Mouse (Mus musculus) forebrain, embryonic 14.5 days (tissue): ENCODE data around the gene Tmtc1. TPM values are rescaled to one million over a fixed set of nuclear protein-coding genes. Genes with fewer than 3 reads are reported as not detected.

Source experiments
- ATAC-seq: fragments of 200-750 bp; cut with Nextera tagmentation; 2 replicates; pipeline ENCODE4 v1.8.0; 2017; ENCODE audit warnings: mild to moderate bottlenecking, moderate library complexity
- DNase-seq: peaks from one replicate; pipeline ENCODE4 v3.0.0-alpha.2; 2015; ENCODE audit warnings: low spot score
- H3K27ac ChIP-seq: fragments of 300-500 bp; sonication (generic); 2 replicates; pipeline ENCODE4 v1.5.1; 2014; ENCODE audit warnings: low read depth, mild to moderate bottlenecking, control low read depth, low read length, moderate library complexity
- H3K27me3 ChIP-seq: fragments of 300-500 bp; sonication (generic); replicated peaks from 2 replicates; pipeline ENCODE4 v1.6.1; 2014; ENCODE audit warnings: low read length, control low read depth, mixed read lengths; ENCODE audit not compliant: control insufficient read depth, insufficient read depth
- H3K36me3 ChIP-seq: fragments of 300-500 bp; sonication (generic); 2 replicates; pipeline ENCODE4 v1.6.1; 2014; ENCODE audit warnings: low read length, control low read depth; ENCODE audit not compliant: control insufficient read depth, insufficient read depth
- H3K4me1 ChIP-seq: fragments of 300-500 bp; sonication (generic); 2 replicates; pipeline ENCODE4 v1.6.1; 2014; ENCODE audit warnings: antibody characterized with exemption, low read length, control low read depth; ENCODE audit not compliant: control insufficient read depth, insufficient read depth
- H3K4me2 ChIP-seq: fragments of 300-500 bp; sonication (generic); 2 replicates; pipeline ENCODE4 v1.6.1; 2014; ENCODE audit warnings: mild to moderate bottlenecking, control low read depth, low read length
- H3K4me3 ChIP-seq: fragments of 300-500 bp; sonication (generic); 2 replicates; pipeline ENCODE4 v1.5.1; 2014; ENCODE audit warnings: low read depth, low read length, control low read depth
- H3K9ac ChIP-seq: fragments of 300-500 bp; sonication (generic); 2 replicates; pipeline ENCODE4 v1.6.1; 2014; ENCODE audit warnings: mild to moderate bottlenecking, low read length, control low read depth, moderate library complexity
- H3K9me3 ChIP-seq: fragments of 300-500 bp; sonication (generic); replicated peaks from 2 replicates; pipeline ENCODE4 v1.6.1; 2016; ENCODE audit warnings: low read length, control low read depth, mixed read lengths; ENCODE audit not compliant: control insufficient read depth
- WGBS: fragments of 180-500 bp; shearing (Covaris S2); extraction: QIAGEN DNeasy Blood & Tissue Kit; methylation state at CpG from one replicate; pipeline ENCODE4 v1.1.7; 2014; 5-methylcytosine and 5-hydroxymethylcytosine counted together
- polyA plus RNA-seq: library from polyadenylated mRNA; unstranded; fragments of >200 nt; fragmentation: Nextera tagmentation; extraction: Ambion mirVana; gene quantifications from 2 replicates; pipeline ENCODE4 v1.2.1, GENCODE M21; 2014

Gene Tmtc1
- polyA plus RNA-seq, 1 experiment from 2014 or later, result 1.3 TPM

DNA sequence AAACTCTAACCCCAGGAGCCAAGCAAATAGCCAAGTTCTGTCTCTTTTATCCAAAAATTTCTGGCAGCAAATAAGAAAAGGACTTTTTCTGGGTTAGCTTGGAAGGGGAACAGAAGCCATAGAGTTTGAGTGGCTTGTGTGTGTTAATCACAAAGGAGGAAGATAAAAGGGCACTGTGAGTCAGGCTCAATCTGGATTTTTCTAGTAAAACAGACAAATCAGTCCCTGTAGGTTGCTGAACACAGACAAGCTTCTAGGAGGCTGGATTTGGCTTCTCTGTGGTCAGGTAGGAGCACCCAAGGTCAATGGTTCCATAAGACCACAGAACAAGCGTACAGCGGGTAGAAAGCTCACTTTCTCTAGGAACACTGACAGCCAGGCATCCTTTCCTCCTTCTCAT, 141.9 kb downstream of the Tmtc1 start:
- Histone ChIP-seq H3K27me3 (no peaks in the 10 kb centered on the region), H3K4me1 (no peaks in the 10 kb centered on the region), H3K27ac (no peak overlapping the region), H3K9ac (no peak overlapping the region), H3K4me2 (no peak overlapping the region), H3K36me3 (no peaks in the 10 kb centered on the region), H3K9me3 (no peaks in the 10 kb centered on the region), H3K4me3 (no peak overlapping the region)
- ATAC-seq, result no peak
- 82% methylated on average over 2 of the region's 2 CpGs for WGBS
- no peak for DNase-seq

DNA sequence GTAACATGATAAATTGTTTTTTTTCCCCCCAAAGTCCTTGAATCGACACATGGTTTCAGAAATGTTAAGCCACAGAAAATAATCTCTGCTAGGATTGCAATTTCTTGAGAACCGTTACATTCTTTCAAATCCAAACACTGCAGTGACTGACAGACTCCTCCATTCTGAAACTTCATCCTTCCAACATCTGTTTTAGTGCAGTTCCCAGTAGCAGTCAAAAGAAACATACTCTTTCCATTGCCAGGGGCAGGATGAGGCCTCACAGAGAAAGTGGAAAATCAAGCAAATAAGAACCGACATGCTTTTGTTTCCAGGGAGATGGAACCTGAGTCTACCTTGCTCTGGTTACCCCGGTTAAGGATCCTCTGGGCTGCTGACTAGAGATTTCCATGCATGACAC, 147.1 kb downstream of the Tmtc1 start:
- Histone ChIP-seq H3K27me3 (no peaks in the 10 kb centered on the region), H3K9ac (no peak overlapping the region), H3K4me3 (no peak overlapping the region), H3K4me2 (no peak overlapping the region), H3K27ac (no peak overlapping the region), H3K4me1 (no peaks in the 10 kb centered on the region), H3K36me3 (no peaks in the 10 kb centered on the region), H3K9me3 (no peaks in the 10 kb centered on the region)
- ATAC-seq (no peak), DNase-seq (no peak)
- 83% methylated on average over 4 of the region's 4 CpGs for WGBS

DNA sequence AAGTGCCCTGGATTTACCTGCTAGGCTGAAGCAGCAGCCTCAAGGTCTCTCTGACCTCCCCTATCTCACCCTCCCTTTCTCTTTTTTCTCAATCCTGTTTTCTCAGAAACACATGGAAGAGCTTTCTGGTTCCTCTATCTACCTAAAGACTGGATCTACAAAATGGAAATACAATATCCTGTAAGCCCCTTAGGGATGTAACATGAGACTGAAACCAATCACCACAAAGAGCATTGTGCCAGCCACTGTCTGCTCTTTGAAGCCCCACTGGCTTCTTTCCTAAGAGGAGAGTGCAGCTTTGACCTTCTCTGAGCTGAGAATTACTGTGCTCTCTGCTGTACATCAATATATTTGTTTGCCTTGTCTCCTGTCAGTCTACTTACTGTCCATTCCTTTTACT, 147.8 kb downstream of the Tmtc1 start:
- H3K9ac ChIP-seq, result no peak overlapping the region
- H3K4me3 ChIP-seq, result no peak overlapping the region
- H3K4me1 ChIP-seq, result no peaks in the 10 kb centered on the region
- H3K27me3 ChIP-seq, result no peaks in the 10 kb centered on the region
- H3K4me2 ChIP-seq, result no peak overlapping the region
- no peaks in the 10 kb centered on the region for H3K36me3 ChIP-seq
- ATAC-seq, result no peak
- no peak for DNase-seq
- no peak overlapping the region for H3K27ac ChIP-seq
- no peaks in the 10 kb centered on the region for H3K9me3 ChIP-seq

DNA sequence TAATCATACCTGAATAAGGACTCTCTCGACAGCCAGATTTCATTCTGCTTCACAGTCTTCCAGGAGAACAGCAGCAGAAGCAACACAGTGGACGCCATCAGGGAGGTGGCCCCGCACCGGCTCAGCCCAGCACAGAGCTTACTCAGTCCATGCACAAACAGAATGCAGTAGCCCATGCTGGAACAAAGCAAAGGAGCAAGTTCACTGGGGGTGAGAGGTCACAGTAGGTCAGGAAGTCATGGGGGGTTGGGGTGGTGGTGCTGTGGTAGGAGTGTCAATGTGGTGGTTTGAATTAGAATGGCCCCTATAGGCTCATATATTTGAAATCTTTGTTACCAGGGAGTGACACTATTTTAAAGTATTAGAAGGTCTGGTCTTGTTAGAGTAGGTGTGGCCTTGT, 149.7 kb downstream of the Tmtc1 start:
- DNase-seq (no peak), ATAC-seq (no peak)
- no peak overlapping the region for H3K9ac ChIP-seq
- 46% methylated on average over 4 of the region's 4 CpGs for WGBS
- H3K36me3 ChIP-seq, result no peaks in the 10 kb centered on the region
- no peaks in the 10 kb centered on the region for H3K9me3 ChIP-seq
- no peaks in the 10 kb centered on the region for H3K27me3 ChIP-seq
- no peaks in the 10 kb centered on the region for H3K4me1 ChIP-seq
- H3K4me3 ChIP-seq, result no peak overlapping the region
- no peak overlapping the region for H3K27ac ChIP-seq
- H3K4me2 ChIP-seq, result no peak overlapping the region

DNA sequence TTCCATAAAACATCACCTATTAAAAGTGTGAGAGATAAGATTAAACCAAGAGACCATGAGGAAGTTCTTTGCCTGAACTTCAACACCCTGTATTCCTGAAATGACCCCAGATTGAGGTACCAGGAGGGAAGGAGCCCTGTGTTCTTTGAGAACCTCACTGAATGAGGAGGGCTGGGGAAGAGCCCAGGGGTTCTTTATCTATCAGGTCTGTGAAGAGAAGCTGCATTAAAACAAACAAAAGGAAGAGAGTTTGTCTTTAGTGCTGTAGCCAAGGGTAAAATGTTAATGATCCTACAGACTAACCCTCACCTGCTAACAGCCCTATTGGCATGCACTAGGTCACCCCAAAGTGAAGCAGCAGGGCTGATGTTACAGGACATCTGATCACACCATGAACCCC, 153.3 kb downstream of the Tmtc1 start:
- Histone ChIP-seq H3K27ac (no peak overlapping the region), H3K4me2 (no peak overlapping the region), H3K27me3 (no peaks in the 10 kb centered on the region), H3K9me3 (no peaks in the 10 kb centered on the region), H3K4me1 (no peaks in the 10 kb centered on the region), H3K4me3 (no peak overlapping the region), H3K9ac (no peak overlapping the region), H3K36me3 (no peaks in the 10 kb centered on the region)
- DNase-seq (no peak), ATAC-seq (no peak)

DNA sequence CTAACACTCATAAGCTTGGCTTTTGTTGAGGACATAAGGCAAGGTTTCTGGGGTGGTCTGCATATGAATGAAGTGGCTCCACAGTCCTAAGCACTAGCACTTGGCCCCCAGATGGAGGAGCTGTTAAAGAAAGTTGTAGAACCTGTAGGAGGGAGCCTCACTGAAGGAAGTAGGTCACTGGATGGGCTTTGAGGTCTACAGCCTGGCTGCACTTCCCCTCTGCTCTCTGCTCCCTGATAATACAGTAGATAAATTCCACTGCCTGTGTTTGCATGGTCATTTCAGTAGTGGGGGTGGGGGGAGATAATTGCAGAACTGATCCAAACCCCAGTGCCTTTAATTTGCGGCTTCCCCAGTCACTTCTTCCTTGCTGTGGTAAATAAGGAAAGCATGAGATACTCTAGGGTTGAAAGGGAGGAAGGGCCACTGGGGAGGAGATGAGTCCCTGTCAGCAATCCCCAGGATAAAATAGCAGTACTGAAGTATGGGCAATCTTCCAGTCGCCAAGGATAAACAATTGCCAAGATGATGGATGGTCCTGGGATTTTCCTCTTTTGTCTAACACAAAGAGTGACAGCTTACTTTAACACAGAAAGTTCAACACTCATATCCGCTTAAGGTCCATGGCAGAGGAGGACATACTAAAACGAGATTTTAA, 160.8 kb downstream of the Tmtc1 start:
- H3K36me3 ChIP-seq, result no peaks in the 10 kb centered on the region
- H3K27ac ChIP-seq, result no peak overlapping the region
- 0 out of 2 replicates have a peak, but pooled peaks cover 3% of the 10 kb centered on the region for H3K4me1 ChIP-seq
- ATAC-seq, result no peak
- H3K9me3 ChIP-seq, result no peaks in the 10 kb centered on the region
- no peak overlapping the region for H3K4me2 ChIP-seq
- no peaks in the 10 kb centered on the region for H3K27me3 ChIP-seq
- 81% methylated on average over 4 of the region's 4 CpGs for WGBS
- DNase-seq, result no peak
- no peak overlapping the region for H3K4me3 ChIP-seq
- no peak overlapping the region for H3K9ac ChIP-seq

DNA sequence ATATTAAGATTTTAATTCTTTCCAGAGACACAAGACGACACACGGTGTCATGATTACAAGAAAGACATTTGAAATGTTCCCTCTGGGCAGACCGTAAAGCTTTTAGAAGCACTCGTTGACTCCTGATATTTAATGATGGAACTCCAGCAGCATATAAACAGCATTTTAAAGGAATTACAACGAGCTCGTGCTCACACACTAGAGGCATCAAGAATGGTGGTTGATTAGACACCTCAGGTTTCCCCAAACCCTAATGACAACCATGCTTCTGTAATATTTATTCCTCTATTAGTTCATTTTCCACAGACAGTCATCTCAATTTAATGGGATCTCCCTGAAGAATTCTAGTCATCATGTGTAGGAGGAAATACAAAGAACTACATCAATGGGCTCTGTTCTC, 164.9 kb downstream of the Tmtc1 start:
- Histone ChIP-seq H3K36me3 (no peaks in the 10 kb centered on the region), H3K27ac (no peak overlapping the region), H3K4me3 (no peak overlapping the region), H3K4me1 (0 out of 2 replicates have a peak, but pooled peaks cover 3% of the 10 kb centered on the region), H3K9ac (no peak overlapping the region), H3K9me3 (no peaks in the 10 kb centered on the region), H3K27me3 (no peaks in the 10 kb centered on the region), H3K4me2 (no peak overlapping the region)
- ATAC-seq (no peak), DNase-seq (no peak)
- 49% methylated on average over 6 of the region's 6 CpGs for WGBS

DNA sequence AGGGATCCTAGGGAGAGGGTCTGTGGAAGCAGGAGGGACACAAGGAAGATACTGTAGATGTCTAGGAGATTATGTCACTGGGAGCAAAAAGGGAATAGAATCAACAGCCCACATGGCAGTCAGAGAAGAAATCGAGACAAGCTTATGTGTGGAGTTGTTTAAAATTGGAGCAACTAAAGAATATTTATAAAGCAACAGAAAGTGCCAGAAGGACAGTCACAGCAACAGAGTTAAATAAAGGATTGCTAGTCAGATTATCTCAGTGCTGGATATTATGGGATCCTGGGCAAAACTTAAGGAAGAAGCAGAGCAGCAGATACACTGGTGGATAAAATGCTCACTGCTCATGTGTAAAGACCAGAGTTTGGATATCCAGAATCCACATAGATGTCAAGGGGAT, 167.8 kb downstream of the Tmtc1 start:
- H3K27ac ChIP-seq, result no peak overlapping the region
- no peak overlapping the region for H3K4me3 ChIP-seq
- no peaks in the 10 kb centered on the region for H3K9me3 ChIP-seq
- ATAC-seq (no peak), DNase-seq (no peak)
- no peak overlapping the region for H3K9ac ChIP-seq
- no peaks in the 10 kb centered on the region for H3K36me3 ChIP-seq
- H3K4me2 ChIP-seq, result no peak overlapping the region
- 96% methylated on average over 1 of the region's 1 CpGs for WGBS
- H3K4me1 ChIP-seq, result 0 out of 2 replicates have a peak, but pooled peaks cover 3% of the 10 kb centered on the region
- no peaks in the 10 kb centered on the region for H3K27me3 ChIP-seq

DNA sequence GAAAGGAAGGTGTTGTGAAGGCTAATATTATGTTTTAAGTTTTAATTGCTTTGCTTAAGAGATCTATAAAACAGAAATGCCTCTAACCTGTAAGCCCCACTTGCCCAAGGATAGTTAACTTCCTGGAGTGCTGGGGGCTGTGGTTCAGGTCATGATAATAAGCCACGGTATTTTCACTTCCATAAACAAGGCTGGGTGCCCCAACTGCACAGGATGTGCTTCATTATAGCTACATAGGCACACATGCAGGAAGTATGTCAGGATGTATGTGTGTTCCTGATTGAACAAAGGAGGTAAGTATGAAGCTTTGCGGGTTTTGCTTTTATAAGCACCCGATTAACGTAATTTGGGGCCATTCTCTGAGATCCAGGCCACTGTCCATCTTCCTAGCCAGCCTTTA, 169.1 kb downstream of the Tmtc1 start:
- Histone ChIP-seq H3K4me2 (no peak overlapping the region), H3K4me3 (no peak overlapping the region), H3K9ac (no peak overlapping the region), H3K4me1 (0 out of 2 replicates have a peak, but pooled peaks cover 3% of the 10 kb centered on the region), H3K9me3 (no peaks in the 10 kb centered on the region), H3K36me3 (no peaks in the 10 kb centered on the region), H3K27me3 (no peaks in the 10 kb centered on the region), H3K27ac (no peak overlapping the region)
- no peak for ATAC-seq
- DNase-seq, result no peak
- WGBS, result 92% methylated on average over 4 of the region's 4 CpGs
